Mouse (Mus musculus) embryo, embryonic 10 days (tissue): Measurements from ENCODE around the gene Kirrel3.

Experiments
- DNase-seq: peaks from one replicate; pipeline ENCODE4 v3.0.0-alpha.2; 2015; ENCODE audit warnings: low spot score

The Kirrel3 gene

GRCm38 (mm10) chr9:34825402-34826008 lies 339.8 kb downstream of the Kirrel3 start:
- DNase-seq, result no peak

GRCm38 (mm10) chr9:34830696-34831095 lies 345.0 kb downstream of the Kirrel3 start:
- peak; percentile 23 for DNase-seq

GRCm38 (mm10) chr9:34836801-34837200 lies 351.1 kb downstream of the Kirrel3 start:
- no peak for DNase-seq

GRCm38 (mm10) chr9:34837700-34838462 lies 352.2 kb downstream of the Kirrel3 start:
- DNase-seq, result peak; percentile 88

- no peak for DNase-seq
Observed at GRCm38 (mm10) chr9:34843275-34843965, 357.7 kb downstream of the Kirrel3 start.

- DNase-seq, result no peak
Observed at GRCm38 (mm10) chr9:34846440-34846839, 360.7 kb downstream of the Kirrel3 start.

- peak; percentile 63 for DNase-seq
Observed at GRCm38 (mm10) chr9:34847664-34848063, 362.0 kb downstream of the Kirrel3 start.

- DNase-seq, result no peak
Observed at GRCm38 (mm10) chr9:34851136-34851535, 365.4 kb downstream of the Kirrel3 start.

- DNase-seq, result peak; percentile 67
Observed at GRCm38 (mm10) chr9:34857575-34857974, 371.9 kb downstream of the Kirrel3 start.

- DNase-seq, result no peak
Observed at GRCm38 (mm10) chr9:34858071-34858470, 372.4 kb downstream of the Kirrel3 start.

GRCm38 (mm10) chr9:34860934-34861333 lies 375.2 kb downstream of the Kirrel3 start:
- DNase-seq, result no peak

- peak; percentile 61 for DNase-seq
Observed at GRCm38 (mm10) chr9:34861775-34862174, 376.1 kb downstream of the Kirrel3 start.

GRCm38 (mm10) chr9:34865606-34866005 lies 379.9 kb downstream of the Kirrel3 start:
- no peak for DNase-seq

- DNase-seq, result peak; percentile 50
Observed at GRCm38 (mm10) chr9:34871316-34871966, 385.7 kb downstream of the Kirrel3 start.

- no peak for DNase-seq
Observed at GRCm38 (mm10) chr9:34875238-34875637, 389.5 kb downstream of the Kirrel3 start.

- DNase-seq, result no peak
Observed at GRCm38 (mm10) chr9:34877186-34877585, 391.5 kb downstream of the Kirrel3 start.

GRCm38 (mm10) chr9:34877799-34878198 lies 392.1 kb downstream of the Kirrel3 start:
- no peak for DNase-seq

GRCm38 (mm10) chr9:34881750-34882149 lies 396.1 kb downstream of the Kirrel3 start:
- peak; percentile 22 for DNase-seq

GRCm38 (mm10) chr9:34882211-34882610 lies 396.5 kb downstream of the Kirrel3 start:
- peak; percentile 61 for DNase-seq

GRCm38 (mm10) chr9:34883122-34883521 lies 397.4 kb downstream of the Kirrel3 start:
- peak; percentile 10 for DNase-seq

- no peak for DNase-seq
Observed at GRCm38 (mm10) chr9:34884325-34884724, 398.6 kb downstream of the Kirrel3 start.

GRCm38 (mm10) chr9:34884942-34885341 lies 399.2 kb downstream of the Kirrel3 start:
- DNase-seq, result no peak
